Mouse (Mus musculus): ENCODE results near the gene Rpgrip1l.

Gene Rpgrip1l

GRCm38 (mm10) chr8:91312835-91313832 is at the start of gene Rpgrip1l, which contains the start of gene Fto:
Gene Rpgrip1l, minus strand, starts transcription at chr8:91313262.
Gene Fto, plus strand, starts transcription at chr8:91313525.
- DNase-seq (ENCODE audit: low read depth, low spot score) = peak; percentile 100

DNA sequence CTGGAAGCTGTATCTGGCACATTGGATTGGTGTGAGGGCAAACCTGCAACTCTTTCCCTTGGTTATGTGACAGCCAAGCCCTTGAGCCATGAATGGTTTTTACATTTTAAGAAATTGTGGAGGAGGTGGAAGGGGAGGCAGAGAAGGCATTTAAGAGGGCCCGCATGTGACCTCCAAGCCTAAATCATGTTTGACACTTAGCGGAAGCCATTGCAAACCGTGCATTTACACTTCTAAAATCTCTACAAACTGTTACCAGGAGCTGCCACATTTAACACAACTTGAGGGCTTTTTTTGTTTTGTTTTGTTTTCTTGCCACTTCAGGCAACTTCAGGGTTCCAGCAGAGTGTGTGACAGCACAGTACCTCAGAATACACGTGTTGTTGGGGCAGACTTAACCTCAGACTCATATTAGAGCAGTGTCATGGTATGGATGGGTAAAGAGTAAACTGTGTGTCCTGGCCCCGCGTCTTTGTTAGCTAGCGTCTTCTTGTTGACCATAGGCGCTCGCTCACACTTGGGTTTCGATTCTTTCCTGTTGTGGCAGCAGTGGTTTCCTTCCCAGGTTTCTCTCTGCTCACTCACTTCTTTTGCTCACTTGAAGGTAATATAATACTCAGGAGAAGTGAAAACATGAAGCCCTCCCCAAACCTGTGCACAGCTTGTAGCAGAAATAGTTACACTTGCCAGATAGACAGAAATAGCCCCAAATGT is 47.7 kb upstream of the Rpgrip1l start:
- no peak for DNase-seq (ENCODE audit: low read depth, low spot score)

DNA sequence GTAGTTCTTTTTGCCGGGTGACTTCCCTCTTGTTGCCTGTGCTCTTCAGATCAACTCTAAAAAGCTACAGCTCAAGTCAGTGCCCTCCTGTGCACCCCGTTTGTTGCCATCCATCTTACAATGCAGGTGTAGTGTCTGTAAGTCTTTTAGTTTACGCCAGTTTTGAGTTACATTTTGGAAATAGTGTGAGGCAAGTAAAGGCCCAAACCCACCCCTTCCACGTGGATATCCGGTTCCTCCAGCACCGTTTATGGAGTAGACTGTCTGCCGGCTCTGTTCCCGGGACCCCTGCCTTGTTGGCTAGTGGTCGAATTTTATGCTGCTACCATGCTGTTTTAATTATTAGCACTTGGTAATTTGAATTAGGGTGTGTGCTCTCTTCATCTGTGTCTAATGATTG is 46.4 kb upstream of the Rpgrip1l start:
- no peak for DNase-seq (ENCODE audit: low read depth, low spot score)

GRCm38 (mm10) chr8:91358016-91358415 is 45.0 kb upstream of the Rpgrip1l start:
- DNase-seq (ENCODE audit: low read depth, low spot score) = no peak

- DNase-seq (ENCODE audit: low read depth, low spot score) = no peak
Observed at GRCm38 (mm10) chr8:91357493-91358014, 44.5 kb upstream of the Rpgrip1l start.

- DNase-seq (ENCODE audit: low read depth, low spot score) = no peak
Observed at GRCm38 (mm10) chr8:91355956-91356699, 43.1 kb upstream of the Rpgrip1l start.

- DNase-seq (ENCODE audit: low read depth, low spot score) = no peak
Observed at GRCm38 (mm10) chr8:91355301-91355905, 42.3 kb upstream of the Rpgrip1l start.

- DNase-seq (ENCODE audit: low read depth, low spot score) = no peak
Observed at GRCm38 (mm10) chr8:91353907-91354306, 40.8 kb upstream of the Rpgrip1l start.

- DNase-seq (ENCODE audit: low read depth, low spot score) = no peak
Observed at GRCm38 (mm10) chr8:91353062-91353461, 40.0 kb upstream of the Rpgrip1l start.

- DNase-seq (ENCODE audit: low read depth, low spot score) = no peak
Observed at GRCm38 (mm10) chr8:91352598-91352997, 39.5 kb upstream of the Rpgrip1l start.

GRCm38 (mm10) chr8:91350628-91351027 is 37.6 kb upstream of the Rpgrip1l start:
- no peak for DNase-seq (ENCODE audit: low read depth, low spot score)

- DNase-seq (ENCODE audit: low read depth, low spot score) = no peak
Observed at GRCm38 (mm10) chr8:91349816-91350215, 36.8 kb upstream of the Rpgrip1l start.

DNA sequence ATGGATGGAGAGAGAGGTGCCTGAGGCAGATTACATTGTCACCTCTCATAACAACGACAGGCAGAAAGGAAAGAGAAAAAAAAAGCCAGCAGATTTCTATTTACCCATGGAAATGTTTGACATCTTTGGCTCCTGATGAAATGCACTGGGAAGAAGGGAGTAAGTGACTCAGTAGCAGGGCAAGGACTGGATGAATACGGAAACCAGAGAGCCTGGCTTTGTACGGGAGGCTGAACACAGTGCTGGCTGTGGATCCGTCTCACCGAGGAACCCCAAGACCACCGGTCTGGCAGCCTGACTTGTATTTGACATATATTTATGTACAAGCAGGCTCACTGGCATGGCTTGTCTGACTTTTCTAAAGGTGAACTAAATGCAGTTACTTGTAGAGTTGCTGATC is 34.5 kb upstream of the Rpgrip1l start:
- no peak for DNase-seq (ENCODE audit: low read depth, low spot score)

DNA sequence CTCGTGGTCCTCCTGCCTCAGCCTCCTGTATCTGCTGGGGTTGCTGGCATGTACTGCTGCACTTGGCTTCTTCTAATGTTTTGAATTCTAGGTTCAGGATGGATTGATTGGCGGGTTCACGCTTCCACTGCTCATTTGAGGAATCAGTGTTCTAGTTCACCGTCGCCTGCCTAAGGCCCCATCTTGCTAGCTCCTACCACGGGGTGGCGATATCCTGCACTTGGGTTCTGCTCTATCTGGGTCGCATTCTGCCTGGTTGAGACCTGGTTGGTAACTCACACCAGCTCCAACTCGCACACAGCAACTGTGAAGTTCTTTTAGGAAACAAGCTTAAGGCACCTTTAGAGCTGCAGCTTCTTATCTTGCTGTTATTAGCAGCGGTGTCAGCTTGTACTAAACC is 34.1 kb upstream of the Rpgrip1l start:
- DNase-seq (ENCODE audit: low read depth, low spot score) = no peak

DNA sequence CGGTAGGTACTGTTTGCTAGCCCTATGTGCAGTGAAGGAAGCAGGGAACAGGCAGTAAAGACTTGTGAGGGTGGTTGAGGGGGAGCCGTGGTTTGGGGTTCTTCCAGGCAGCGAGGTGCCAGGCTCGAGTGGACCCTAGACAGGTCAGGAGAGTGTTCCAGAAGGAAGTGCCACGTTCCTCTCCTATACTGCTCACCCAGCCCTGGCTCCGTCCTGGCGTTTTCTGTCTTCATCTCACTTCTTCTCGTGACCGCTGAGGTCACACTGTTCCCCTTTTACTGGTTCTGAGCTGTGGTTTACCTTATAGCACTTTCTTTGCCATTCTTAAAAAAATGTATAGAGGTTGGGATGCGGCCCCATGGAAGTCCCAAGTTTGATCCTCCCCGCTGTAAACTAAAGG is 31.6 kb upstream of the Rpgrip1l start:
- DNase-seq (ENCODE audit: low read depth, low spot score) = no peak

DNA sequence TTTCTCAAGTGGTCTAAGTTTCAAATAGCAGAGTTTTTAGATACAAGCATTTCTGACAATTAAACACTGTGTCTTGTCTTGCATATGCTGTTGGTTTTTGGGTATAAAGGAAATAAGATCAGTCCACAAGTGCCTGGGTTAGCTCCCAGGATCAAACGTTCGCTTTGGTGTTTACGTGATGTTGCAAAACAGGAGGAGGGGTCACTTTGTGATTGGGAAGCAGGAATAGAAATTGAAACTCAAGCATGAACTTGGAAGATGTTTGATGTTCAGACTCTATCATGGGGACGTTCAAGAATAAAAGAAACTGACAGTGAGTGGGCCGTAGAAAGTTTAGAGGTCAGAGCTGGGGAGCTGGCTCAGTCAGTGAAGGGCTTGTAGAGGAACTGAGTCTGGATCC is 29.7 kb upstream of the Rpgrip1l start:
- no peak for DNase-seq (ENCODE audit: low read depth, low spot score)

- DNase-seq (ENCODE audit: low read depth, low spot score) = no peak
Observed at GRCm38 (mm10) chr8:91342196-91342595, 29.1 kb upstream of the Rpgrip1l start.

- no peak for DNase-seq (ENCODE audit: low read depth, low spot score)
Observed at GRCm38 (mm10) chr8:91340746-91341145, 27.7 kb upstream of the Rpgrip1l start.

- DNase-seq (ENCODE audit: low read depth, low spot score) = no peak
Observed at GRCm38 (mm10) chr8:91339651-91340050, 26.6 kb upstream of the Rpgrip1l start.

DNA sequence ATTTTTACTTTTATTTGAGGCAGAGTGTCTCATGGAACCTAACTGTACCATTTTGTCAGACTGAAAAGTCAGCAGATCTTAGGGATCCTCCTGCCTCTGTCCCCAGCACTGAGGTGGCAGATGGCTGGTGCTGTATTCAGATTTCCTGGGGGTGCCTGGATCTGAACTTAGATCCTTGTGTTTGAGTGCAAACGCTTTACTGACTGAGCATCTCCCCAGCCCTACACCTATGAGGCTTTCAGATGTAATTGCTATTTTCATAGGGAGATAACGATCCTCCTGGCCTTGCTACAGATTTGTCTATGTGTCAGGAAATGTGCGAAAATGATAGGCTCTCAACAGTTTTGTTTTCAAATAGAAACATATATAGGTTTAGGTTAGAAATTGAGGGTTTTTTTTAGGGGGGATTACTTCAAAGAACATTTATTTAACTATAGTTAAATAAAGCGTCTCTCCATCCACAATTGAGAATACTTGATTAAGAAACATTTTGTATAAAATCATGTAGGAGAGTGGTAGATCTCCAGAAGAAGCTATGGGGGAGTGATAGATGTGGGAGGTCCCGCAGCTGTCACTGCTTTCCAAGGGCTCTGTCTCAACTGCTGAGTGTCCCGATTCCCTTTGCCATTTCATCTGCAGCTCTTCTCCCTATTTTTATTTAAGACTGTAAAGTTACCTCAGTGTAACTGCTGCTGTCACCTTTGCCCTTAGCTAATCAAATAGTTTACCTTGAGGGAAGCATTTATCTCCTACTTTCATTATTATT is 25.5 kb upstream of the Rpgrip1l start:
- DNase-seq (ENCODE audit: low read depth, low spot score) = peak; percentile 62
